Mouse (Mus musculus) embryonic fibroblast, embryonic 13.5 days (primary cell): ENCODE measurements around the gene Mms22l. TPM values are rescaled to one million over a fixed set of nuclear protein-coding genes. Genes with fewer than 3 reads are reported as not detected.
"Not testable (repeated sequence)": the region's sequence is repeated elsewhere in the genome, so short reads cannot be mapped to it uniquely, and the experiment has no call there.

Experiments used
- H3K27ac ChIP-seq: 2 replicates; pipeline ENCODE4 v1.5.1; 2012; ENCODE audit warnings: low read length, control low read depth, inconsistent platforms; ENCODE audit not compliant: insufficient read depth
- H3K4me1 ChIP-seq: 2 replicates; pipeline ENCODE4 v1.6.1; 2011; ENCODE audit warnings: low read length; ENCODE audit not compliant: control insufficient read depth, insufficient read depth
- H3K4me3 ChIP-seq: 2 replicates; pipeline ENCODE4 v1.5.1; 2011; ENCODE audit warnings: mild to moderate bottlenecking, control low read depth, low read length; ENCODE audit not compliant: insufficient read depth
- CTCF ChIP-seq: IDR thresholded peaks from 2 replicates; pipeline ENCODE4 v1.5.1; 2011; ENCODE audit warnings: mild to moderate bottlenecking, control low read depth, low read length, moderate library complexity, borderline replicate concordance; ENCODE audit not compliant: insufficient read depth
- POLR2A ChIP-seq: IDR thresholded peaks from 2 replicates; pipeline ENCODE4 v1.6.1; 2011; ENCODE audit warnings: low read depth, mild to moderate bottlenecking, control low read depth, low read length, moderate library complexity
- polyA plus RNA-seq: library from polyadenylated mRNA; stranded (reverse); fragments of >200 nt; gene quantifications from 2 replicates; pipeline ENCODE4 v1.2.4, GENCODE M21; 2011; ENCODE audit warnings: low read depth; ENCODE audit not compliant: missing spikeins, insufficient read length

Mms22l gene
- 20.2 and 24.7 TPM in 2 replicates for polyA plus RNA-seq

DNA sequence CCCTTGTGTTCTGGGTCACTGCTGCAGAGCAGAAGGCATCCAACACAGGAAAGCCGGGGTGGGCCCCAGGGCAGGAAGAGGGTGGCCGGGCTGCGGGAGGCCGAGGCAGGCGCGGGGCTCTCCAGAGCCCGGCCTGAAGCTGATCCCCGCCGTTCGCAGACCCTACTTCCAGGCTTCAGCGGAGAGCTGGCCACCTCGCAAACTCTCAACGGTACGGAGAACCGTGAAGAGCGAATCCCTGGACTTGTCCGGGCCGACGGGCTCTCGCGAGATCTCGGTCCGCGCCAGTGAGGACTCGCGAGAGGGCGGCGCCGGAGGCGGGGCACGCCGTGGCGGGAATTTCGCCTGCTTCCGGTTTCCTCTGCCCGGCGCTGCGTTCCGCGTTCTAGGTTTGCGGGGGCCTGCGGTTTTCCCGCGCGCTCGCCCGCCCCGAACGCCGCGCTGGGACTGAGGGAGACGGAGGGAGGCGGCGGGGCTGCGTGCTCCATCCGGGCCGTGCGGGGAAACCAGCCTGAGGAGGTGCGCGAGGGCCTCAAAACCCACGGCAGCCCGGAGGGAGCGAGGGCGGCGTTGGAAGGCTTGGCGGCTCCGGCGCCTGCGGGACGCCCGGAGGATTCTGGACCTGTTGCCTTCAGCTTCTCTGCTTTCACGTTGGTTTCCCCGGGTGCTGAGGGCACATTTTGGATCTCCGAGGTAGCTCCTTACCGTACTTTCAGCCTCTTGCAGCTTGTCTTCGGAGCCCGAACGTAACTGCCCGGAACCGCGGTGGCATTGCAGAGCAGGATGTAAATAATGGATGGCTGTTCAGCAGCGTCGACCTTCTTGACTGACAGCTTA lies at the start of gene Mms22l:
Gene Mms22l, plus strand, starts transcription at position 336 of the 837 bp plus-strand sequence.
- peak within 1 kb of the TSS; percentile 87 for H3K27ac ChIP-seq
- peak within 1 kb of the TSS; percentile 94 for H3K4me3 ChIP-seq
- TF ChIP-seq CTCF (no peak), POLR2A (peak; percentile 94)
- H3K4me1 ChIP-seq: no peaks in the 10 kb centered on the region

DNA sequence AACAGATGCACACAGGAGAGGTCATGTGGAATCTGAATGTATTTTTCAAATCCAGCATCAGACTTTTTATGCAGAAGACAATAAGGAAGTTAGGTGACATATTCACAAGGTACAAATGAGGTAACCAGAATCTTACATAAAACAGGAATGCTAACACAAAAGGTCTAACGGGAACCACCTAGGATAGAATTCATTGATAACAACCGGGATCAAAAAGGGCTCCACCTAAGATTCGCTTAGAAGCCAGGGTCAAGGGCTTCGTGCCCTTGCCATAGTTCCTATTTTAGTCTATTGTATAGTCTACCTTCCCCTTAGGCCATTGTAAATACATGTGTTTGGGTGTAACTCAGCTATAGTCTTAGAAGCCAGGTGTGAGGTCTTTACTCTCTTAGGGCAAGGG lies 12.2 kb upstream of the Mms22l start:
- H3K4me1 ChIP-seq, H3K4me3 ChIP-seq, H3K27ac ChIP-seq: not testable (repeated sequence)

DNA sequence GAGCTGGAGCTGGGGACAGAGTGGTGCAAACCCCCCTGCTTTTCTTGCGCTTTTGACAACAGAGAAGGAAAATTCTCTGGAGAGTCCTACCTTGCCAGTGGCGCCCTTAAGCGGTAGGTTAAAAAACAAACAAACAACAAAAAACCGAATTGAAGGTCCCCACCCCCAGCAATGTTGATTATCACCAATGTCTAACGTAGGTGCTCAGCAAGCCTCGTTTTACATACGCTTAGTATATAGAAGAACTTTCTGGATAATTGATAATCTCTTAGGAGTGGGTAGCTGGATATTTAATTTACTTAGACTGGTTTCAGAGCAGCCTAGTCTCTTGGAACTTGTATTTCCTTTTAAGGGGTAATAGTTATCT lies 685 bp downstream of the Mms22l start:
- H3K27ac ChIP-seq: no peak overlapping the region
- peak overlapping the region; percentile 94 for H3K4me3 ChIP-seq
- no peaks in the 10 kb centered on the region for H3K4me1 ChIP-seq
- TF ChIP-seq POLR2A (no peak), CTCF (no peak)

DNA sequence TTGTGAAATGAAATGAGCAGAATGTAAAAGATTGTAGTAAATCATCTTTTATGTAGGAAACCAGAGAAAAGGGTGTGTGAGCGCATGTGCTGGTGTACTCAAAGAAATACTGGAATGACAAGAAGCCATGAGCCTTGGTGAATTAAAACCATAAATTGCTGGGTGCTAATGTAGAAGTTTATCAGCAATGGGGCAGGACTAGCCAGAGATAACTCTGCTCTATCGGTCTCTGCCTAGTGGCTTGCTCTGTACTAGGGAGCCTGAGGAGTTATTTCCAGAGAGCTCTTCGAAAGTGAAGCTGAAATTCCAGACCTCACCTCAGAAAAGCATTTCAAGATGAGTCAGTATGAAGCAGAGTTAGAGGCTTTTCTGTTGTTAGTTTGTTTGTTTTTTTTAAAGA lies 12.9 kb downstream of the Mms22l start:
- Histone ChIP-seq H3K4me3 (no peak overlapping the region), H3K4me1 (no peaks in the 10 kb centered on the region), H3K27ac (no peak overlapping the region)
- TF ChIP-seq POLR2A (no peak), CTCF (no peak)

DNA sequence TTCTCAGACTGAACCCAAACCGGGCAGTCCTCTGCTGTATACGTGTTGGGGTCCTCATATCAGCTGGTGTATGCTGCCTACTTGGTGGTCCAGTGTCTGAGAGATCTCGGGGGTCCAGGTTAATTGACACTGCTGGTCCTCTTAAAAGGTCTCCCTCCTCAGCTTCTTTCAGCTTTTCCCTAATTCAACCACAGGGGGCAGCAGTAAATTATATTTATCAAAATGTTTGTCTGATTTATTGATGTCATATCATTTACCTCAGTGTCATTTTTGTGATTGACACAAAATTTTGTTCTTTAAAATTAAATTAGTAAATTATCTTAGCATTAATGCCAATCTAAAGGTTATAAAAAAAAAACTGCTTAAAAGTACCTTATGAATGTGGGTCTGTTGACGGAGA lies 40.7 kb downstream of the Mms22l start:
- Histone ChIP-seq H3K27ac (no peak overlapping the region), H3K4me3 (no peak overlapping the region), H3K4me1 (peaks cover 4% of the 10 kb centered on the region; the same call in 1 of the 2 replicates)
- no peak for TF ChIP-seq CTCF
- no peak for TF ChIP-seq POLR2A

DNA sequence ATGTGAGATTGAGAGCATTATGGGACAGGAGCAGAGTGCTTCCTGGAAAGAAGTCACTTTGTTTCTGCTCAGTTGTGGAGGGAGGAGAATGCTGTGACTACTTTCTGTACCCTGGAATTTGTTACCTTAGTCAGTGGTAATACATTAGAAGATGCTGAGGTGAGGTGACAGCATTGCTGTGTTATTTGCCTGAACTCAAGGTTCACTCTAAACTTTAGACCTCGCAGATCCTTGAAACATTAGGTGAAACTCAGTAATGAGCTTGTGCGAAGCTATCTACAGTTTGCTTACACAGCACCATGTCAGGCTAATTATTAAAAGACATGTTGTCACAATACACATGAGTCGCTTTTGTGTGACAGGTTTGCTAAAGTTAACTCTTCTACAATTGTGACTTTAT lies 47.2 kb downstream of the Mms22l start:
- TF ChIP-seq CTCF (no peak), POLR2A (no peak)
- Histone ChIP-seq H3K4me3 (no peak overlapping the region), H3K27ac (no peak overlapping the region), H3K4me1 (no peaks in the 10 kb centered on the region)

DNA sequence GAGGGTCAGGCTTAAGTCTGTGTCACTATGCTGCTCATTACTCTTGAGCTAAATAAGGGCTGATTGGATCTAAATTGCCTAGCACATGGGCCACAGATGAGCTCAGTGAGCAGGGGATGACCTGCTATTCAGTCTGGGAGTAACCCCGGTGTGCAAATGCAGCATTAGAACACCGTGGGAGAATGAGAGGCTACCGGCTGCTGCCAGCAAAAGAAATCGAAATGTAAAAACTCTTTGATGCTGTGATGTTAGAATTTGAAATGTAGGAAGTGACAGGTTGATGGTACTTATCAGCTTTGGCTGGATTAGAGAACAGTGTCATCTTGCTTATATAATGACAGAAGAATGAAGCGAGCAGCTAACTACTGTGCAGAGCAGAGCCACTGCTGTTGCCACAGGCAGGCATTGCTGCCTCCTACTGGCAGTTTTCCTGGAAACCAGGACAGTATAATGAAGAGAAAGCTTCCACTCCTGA lies 48.5 kb downstream of the Mms22l start:
- H3K4me1 ChIP-seq: no peaks in the 10 kb centered on the region
- H3K27ac ChIP-seq: no peak overlapping the region
- peak; percentile 67; the same call in 1 of the 2 replicates for TF ChIP-seq CTCF
- no peak for TF ChIP-seq POLR2A
- no peak overlapping the region for H3K4me3 ChIP-seq

DNA sequence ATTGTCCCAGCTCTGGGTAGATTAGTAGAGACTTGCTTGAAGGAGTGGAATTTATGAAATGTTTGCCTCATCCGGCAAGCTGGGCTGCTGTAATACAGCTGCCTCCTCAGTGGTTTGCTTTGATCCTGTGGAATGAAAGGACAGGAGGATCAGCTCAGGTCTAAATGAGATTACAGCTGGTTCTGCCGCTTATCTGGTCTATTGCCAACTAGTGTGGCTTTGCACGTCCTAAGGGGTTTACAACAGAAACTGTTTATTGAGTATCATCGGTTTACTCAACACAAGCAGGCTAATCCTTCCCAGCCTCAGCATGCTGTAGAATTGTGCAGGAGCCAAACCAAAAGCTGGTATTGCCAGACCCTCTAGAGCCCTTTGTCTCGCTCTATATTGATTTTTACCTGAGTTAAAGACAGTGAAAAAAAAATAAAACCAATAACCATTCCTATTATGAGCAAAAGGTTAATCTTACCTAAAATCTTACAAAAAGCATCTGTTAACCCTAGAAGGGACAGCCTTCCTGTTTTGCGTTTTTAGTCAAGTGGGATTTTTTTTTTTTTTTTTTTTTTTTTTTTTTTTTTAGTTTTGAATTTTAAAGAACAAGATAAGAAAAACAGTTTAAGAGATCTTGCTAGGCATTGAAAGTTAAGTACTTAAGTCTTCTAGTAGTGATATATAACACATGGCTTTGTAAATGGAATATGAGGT lies 60.0 kb downstream of the Mms22l start:
- TF ChIP-seq CTCF (no peak), POLR2A (no peak)
- Histone ChIP-seq H3K27ac (no peak overlapping the region), H3K4me1 (no peaks in the 10 kb centered on the region), H3K4me3 (no peak overlapping the region)

DNA sequence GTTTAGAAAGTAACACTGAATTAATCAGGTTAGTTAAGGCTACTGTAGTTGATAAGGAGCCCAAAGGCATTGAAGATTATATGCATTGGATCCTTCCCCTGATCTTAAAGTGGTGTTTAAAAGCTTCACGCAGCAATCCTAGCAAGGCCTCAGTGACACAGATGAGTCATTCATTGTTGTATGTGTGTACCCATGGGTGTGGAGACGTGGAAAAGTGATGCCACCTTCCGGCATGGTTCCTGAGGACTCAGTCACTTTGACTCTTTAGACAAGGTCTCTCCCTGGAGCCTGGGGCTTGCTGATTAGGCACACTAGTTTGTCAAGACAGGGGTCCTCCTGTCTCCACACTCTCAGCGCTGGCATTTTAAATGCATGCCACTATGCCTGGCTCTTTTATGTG lies 60.9 kb downstream of the Mms22l start:
- Histone ChIP-seq H3K4me1 (no peaks in the 10 kb centered on the region), H3K4me3 (no peak overlapping the region), H3K27ac (no peak overlapping the region)
- no peak for TF ChIP-seq CTCF
- TF ChIP-seq POLR2A: no peak

DNA sequence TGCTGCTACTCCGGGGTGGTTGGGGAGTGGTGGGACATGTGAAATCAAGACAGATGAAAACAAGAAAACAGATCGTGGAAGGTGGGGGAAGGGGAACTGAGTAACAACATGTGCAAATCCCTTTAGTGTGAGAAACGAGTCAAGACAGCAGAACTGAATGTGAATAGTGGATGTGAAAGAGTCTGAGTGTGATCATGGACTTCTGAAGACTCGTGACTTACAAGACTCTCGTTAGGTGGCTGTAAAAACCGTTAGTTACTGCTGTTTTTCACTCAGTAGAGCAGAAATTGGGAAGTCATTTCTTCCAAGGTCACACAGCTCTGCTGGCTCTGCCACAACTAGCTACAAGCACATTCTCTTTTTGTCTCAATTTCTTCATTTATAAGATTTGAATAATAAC lies 71.8 kb downstream of the Mms22l start:
- H3K27ac ChIP-seq: no peak overlapping the region
- peaks cover 3% of the 10 kb centered on the region for H3K4me1 ChIP-seq
- TF ChIP-seq POLR2A: no peak
- no peak for TF ChIP-seq CTCF
- no peak overlapping the region for H3K4me3 ChIP-seq
